Mouse (Mus musculus): ENCODE measurements around the gene Olfr516. TPM values are rescaled to one million over a fixed set of nuclear protein-coding genes. Genes with fewer than 3 reads are reported as not detected.

Olfr516 gene
- total RNA-seq (2021) = not detected in 2 replicates
- long read RNA-seq, experiment 1 = 0 reads
- long read RNA-seq, experiment 2 = 0 reads

- DNase-seq = no peak
Observed at GRCm38 (mm10) chr7:108850429-108850828, at the start of gene Olfr516. Gene Olfr516 (minus strand): TSS chr7:108850529.

DNA sequence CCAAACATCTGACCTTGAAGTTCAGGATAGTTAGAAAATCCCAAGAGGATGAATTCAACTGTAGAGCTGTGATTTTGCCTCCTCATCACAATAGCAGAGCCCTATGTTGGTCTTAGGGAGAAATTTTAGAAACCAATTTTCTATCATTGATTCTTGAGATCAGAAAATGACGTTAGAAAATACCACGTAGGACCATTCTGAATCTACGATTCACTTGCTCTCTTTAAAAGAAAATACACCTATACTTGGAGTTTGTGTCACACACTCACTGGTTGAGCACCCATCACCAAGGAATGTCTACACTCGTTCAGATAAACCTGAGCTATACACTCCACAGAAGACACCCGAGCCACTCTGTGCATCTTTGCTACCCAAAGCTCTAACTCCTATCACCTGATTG is 44.0 kb upstream of the Olfr516 start, which contains the start of gene Olfr519:
Gene Olfr519, minus strand, starts transcription at position 101 of the 400 bp plus-strand sequence.
- no peak for DNase-seq

DNA sequence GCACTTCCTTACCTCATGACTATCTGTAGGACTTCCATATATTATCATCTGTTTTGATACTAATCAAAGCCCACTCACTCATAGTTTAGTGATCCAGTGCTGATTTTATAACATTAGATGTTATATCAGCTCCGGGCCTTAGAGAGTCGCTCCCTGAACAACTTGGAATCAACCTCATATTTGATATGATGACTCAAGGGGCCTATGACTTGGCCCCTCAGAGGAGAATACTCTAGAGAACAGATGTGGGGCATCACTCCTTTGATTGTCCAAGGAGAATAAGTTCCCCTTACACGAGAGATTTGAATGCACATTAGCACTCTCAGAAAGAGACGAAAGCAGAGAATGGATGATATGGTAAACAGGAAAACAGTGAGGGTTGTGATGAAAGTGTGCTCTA is 34.6 kb upstream of the Olfr516 start, which contains the start of gene Olfr518:
Gene Olfr518, minus strand, starts transcription at position 101 of the 400 bp plus-strand sequence.
- DNase-seq = no peak

DNA sequence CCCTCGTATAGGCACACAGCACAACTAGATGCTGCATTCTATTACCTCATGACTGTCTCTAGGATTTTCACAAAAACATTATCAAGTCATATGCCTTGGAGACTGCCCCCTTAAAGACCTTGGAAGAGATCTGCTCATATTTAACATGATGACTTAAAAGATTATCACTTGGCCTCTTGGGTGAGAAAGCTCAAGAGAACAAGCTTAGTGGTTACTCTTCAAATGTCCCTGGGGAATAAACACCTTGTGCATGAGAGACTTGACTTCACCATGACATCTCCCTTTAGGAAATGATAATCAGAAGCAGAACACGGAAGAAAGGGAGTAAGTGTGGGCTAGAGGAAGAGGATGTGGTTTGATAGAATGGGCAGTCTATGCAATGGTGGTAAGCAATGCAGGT is 21.9 kb upstream of the Olfr516 start, which contains the start of gene Olfr517:
Gene Olfr517, minus strand, starts transcription at position 101 of the 400 bp plus-strand sequence.
- no peak for DNase-seq

- no peak for DNase-seq
Observed at GRCm38 (mm10) chr7:108825897-108826296, 24.4 kb downstream of the Olfr516 start, which contains the start of gene Olfr514. Gene Olfr514 (minus strand): TSS chr7:108825997.

DNA sequence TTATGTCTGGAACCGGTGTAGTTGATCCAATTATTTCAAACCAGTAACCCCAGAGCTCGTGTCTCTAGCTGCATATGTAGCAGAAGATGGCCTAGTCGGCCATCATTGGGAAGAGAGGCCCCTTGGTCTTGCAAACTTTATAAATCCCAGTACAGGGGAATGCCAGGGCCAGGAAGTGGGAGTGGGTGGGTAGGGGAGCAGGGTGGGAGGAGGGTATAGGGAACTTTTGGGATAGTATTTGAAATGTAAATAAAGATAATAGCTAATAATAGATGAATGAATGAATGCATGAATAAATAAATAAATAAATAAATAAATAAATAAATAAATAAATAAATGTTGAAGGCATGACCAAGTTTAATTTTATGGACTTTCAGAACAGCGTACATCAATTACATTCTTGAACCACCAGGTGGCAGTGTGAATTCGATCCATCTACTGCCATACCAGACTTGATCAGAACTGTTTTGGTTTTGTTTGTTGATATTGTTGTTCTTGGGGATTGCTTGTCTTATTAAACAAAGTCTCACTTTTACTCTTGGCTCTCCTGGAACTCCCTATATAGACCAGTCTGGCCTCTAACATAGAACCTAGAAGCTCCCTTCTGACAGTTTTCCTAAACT is 35.6 kb downstream of the Olfr516 start:
- peak; percentile 28 for DNase-seq

DNA sequence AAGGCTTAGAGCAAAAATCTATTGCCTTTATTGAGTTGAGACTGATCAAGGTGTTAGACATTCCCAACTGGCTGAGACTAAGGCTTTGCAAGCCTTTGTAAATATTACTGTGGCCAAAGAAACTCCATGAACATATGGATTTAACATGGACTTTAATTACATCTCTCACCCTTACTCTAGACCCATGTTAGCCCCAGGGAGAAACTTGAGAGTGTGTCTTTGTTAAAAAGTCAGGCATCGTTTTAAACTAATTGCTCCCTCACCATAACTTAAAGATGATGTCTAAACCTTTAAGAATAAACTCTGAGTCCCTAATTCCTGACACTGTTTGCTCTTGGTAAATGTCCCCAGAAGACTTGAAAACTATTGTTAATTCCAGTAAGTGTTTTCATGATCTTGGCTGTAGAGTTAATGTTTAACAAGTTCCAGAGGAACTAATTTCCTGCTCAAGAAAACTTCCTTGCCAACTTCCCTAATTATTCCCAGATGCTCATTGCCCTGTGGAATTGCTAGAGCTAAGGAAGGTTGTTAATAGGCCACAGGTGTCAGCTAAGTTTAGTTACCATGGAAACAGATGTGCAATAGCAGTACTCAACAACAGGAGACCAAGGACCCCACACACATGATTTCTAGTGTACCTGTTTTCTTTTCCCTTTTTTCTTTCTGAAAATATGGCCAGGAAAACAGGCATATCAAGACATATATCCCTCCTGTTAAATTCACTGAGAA is 53.0 kb downstream of the Olfr516 start:
- no peak for DNase-seq

Other genes with a start within 250 kb of the Olfr516 start
- gene Olfr506, start 239.7 kb downstream of the Olfr516 start, total RNA-seq (2021) = not detected in 2 replicates
- gene Olfr507, start 228.7 kb downstream of the Olfr516 start, total RNA-seq (2021) = not detected in 2 replicates
- gene Olfr508, start 220.5 kb downstream of the Olfr516 start, total RNA-seq (2021) = not detected in 2 replicates
- gene Olfr509, start 198.6 kb downstream of the Olfr516 start, total RNA-seq (2021) = not detected in 2 replicates
- not detected in 2 replicates for gene Olfr510, start 184.1 kb downstream of the Olfr516 start, total RNA-seq (2021)
- gene Olfr512, start 137.2 kb downstream of the Olfr516 start, total RNA-seq (2021) = not detected in 2 replicates
- gene Olfr513, start 99.6 kb downstream of the Olfr516 start, total RNA-seq (2021) = not detected in 2 replicates
- gene Olfr514, start 24.5 kb downstream of the Olfr516 start, total RNA-seq (2021) = not detected in 2 replicates
- gene Olfr517, start 21.9 kb upstream of the Olfr516 start, total RNA-seq (2021) = not detected in 2 replicates
- not detected in 2 replicates for gene Olfr518, start 34.5 kb upstream of the Olfr516 start, total RNA-seq (2021)
- gene Olfr519, start 43.9 kb upstream of the Olfr516 start, total RNA-seq (2021) = not detected in 2 replicates
- 0.41 TPM in 2 replicates for gene Nlrp10, start 79.6 kb upstream of the Olfr516 start, total RNA-seq (2021)
- gene Eif3f, start 83.9 kb upstream of the Olfr516 start, total RNA-seq (2021) = 138 and 156 TPM in 2 replicates
- gene Tub, start 99.8 kb upstream of the Olfr516 start, total RNA-seq (2021) = 26.7 and 33.3 TPM in 2 replicates
- gene Ric3, start 232.8 kb upstream of the Olfr516 start, total RNA-seq (2021) = 20.2 and 21.0 TPM in 2 replicates